Mouse (Mus musculus) central nervous system, embryonic 11.5 days (tissue): ENCODE results near the gene Spty2d1. TPM values are rescaled to one million over a fixed set of nuclear protein-coding genes. Genes with fewer than 3 reads are reported as not detected.

Experiments
- polyA plus RNA-seq: library from polyadenylated mRNA; depleted of rRNA; stranded (reverse); fragments of >200 nt; gene quantifications from 2 replicates; pipeline ENCODE4 v1.2.3, GENCODE M21; 2012; rRNA removed

Gene Spty2d1
- 6.8 and 8.6 TPM in 2 replicates for polyA plus RNA-seq

GRCm38 (mm10) chr7:47008168-47008993 is at the start of gene Spty2d1:
Spty2d1 (minus strand) TSS chr7:47008411.

GRCm38 (mm10) chr7:47050366-47050765 is 42.2 kb upstream of the Spty2d1 start, which contains the start of gene Tmem86a:
Tmem86a (plus strand) TSS chr7:47050601.

GRCm38 (mm10) chr7:46983280-46983679 is 24.9 kb downstream of the Spty2d1 start, which contains the start of gene Gm9999:
Gm9999 (plus strand) TSS chr7:46983580.

GRCm38 (mm10) chr7:46957831-46958691 is 50.1 kb downstream of the Spty2d1 start, which contains the start of gene Uevld:
Uevld (minus strand) TSS chr7:46958527.

Other genes starting within 250 kb of the Spty2d1 start
- gene Hps5, start 212.3 kb downstream of the Spty2d1 start, polyA plus RNA-seq = 28.9 and 42.9 TPM in 2 replicates
- gene Gtf2h1, start 212.3 kb downstream of the Spty2d1 start, polyA plus RNA-seq = 32.4 and 40.5 TPM in 2 replicates
- 626 and 776 TPM in 2 replicates for gene Ldha, start 166.9 kb downstream of the Spty2d1 start, polyA plus RNA-seq
- gene Ldhc, start 147.2 kb downstream of the Spty2d1 start, polyA plus RNA-seq = 0.05 and 0.07 TPM in 2 replicates
- 104 and 163 TPM in 2 replicates for gene Tsg101, start 88.4 kb downstream of the Spty2d1 start, polyA plus RNA-seq
- 9.2 and 12.0 TPM in 2 replicates for gene Uevld, start 49.9 kb downstream of the Spty2d1 start, polyA plus RNA-seq
- not detected in 2 replicates for gene Gm9999, start 24.8 kb downstream of the Spty2d1 start, polyA plus RNA-seq
- gene Tmem86a, start 42.2 kb upstream of the Spty2d1 start, polyA plus RNA-seq = 7.8 and 11.0 TPM in 2 replicates
- gene Ptpn5, start 125.3 kb upstream of the Spty2d1 start, polyA plus RNA-seq = 23.2 and 24.5 TPM in 2 replicates
- not detected in 2 replicates for gene Mrgpra6, start 196.5 kb upstream of the Spty2d1 start, polyA plus RNA-seq
- gene Mrgpra9, start 244.4 kb upstream of the Spty2d1 start, polyA plus RNA-seq = not detected in 2 replicates